ENCODE assay signal across 9 mouse cellular contexts in genomic region chr2:32720681-32721229, GRCm38 (mm10). TPM values are rescaled to one million over a fixed set of nuclear protein-coding genes. Genes with fewer than 3 reads are reported as not detected.
DNase-seq lines count a peak whose midpoint lies in the region; ATAC-seq and TF ChIP-seq lines count a peak whose summit lies in the region.
"Had no signal": no experiment of that assay in that cellular context is flagged by ENCODE, and none has a peak within 500 bp of the region (broad histone marks: within the 10 kb centered on the region; RNA-seq: fewer than 3 reads in every experiment).

TSS of gene Sh2d3c (plus strand) at chr2:32721055.

- no peaks in the 10 kb centered on the region for H3K27me3 ChIP-seq in heart, embryonic 16.5 days (ENCODE audit: control insufficient read depth, insufficient read depth, low read length)

- intact Hi-C loops in gastrocnemius, adult 2 months (cut with DNase I) = no loop called here
- intact Hi-C loops in gastrocnemius, postnatal 36 days (cut with DNase I) = no loop called here

- no peaks in the 10 kb centered on the region for H3K9me3 ChIP-seq in heart, embryonic 16.5 days (replicated peaks; ENCODE audit: control insufficient read depth, low read length)
- H3K9me3 ChIP-seq: G1E had no signal

- DNase-seq in gastrocnemius, adult 2 months = no peak
- no peak for DNase-seq in gastrocnemius, postnatal 36 days
- DNase-seq in layer of hippocampus, adult 9-11 months = peak; percentile 74
- DNase-seq in lung, postnatal 25 days (ENCODE audit: low spot score) = peak; percentile 44
- DNase-seq in spleen, postnatal 4 days (ENCODE audit: low spot score in 2 of 2) = peak; percentile 65 to 78
- no peak for DNase-seq in right cerebral cortex, postnatal 14 days

- H3K4me1 ChIP-seq in brown adipose tissue, adult 24 weeks (ENCODE audit: control insufficient read depth, insufficient read depth, insufficient read length, low read length) = peaks cover 2% of the 10 kb centered on the region; the same call in 1 of the 2 replicates
- H3K4me1 ChIP-seq in heart, embryonic 16.5 days (ENCODE audit: control insufficient read depth, insufficient read depth, low read length) = peaks cover 11% of the 10 kb centered on the region

- 30% methylated on average over 8 of the region's 8 CpGs for WGBS in heart, embryonic 16.5 days

- H3K9ac ChIP-seq in heart, embryonic 16.5 days (ENCODE audit: low read length) = peak within 1 kb of the TSS; percentile 54

- H3K36me3 ChIP-seq in heart, embryonic 16.5 days (ENCODE audit: control insufficient read depth, insufficient read depth) = no peaks in the 10 kb centered on the region
- H3K36me3 ChIP-seq: G1E had no signal

- H3K4me3 ChIP-seq in gastrocnemius, adult 2 months = 0 out of 2 replicates have a peak within 1 kb of the TSS, but pooled peaks have one; percentile 2
- peak within 1 kb of the TSS; percentile 2 for H3K4me3 ChIP-seq in brown adipose tissue, adult 24 weeks (ENCODE audit: insufficient read depth, low read depth, low read length)
- peak within 1 kb of the TSS; percentile 40 for H3K4me3 ChIP-seq in heart, embryonic 16.5 days (ENCODE audit: low read length)

- TF ChIP-seq CTCF in gastrocnemius, adult 2 months (IDR thresholded peaks at IDR 0.05) = no peak

- ATAC-seq in heart, embryonic 16.5 days (replicated peaks; ENCODE audit: extremely low read depth, insufficient read depth, low FRiP score) = peak; percentile 38

- no peak within 1 kb of the TSS for H3K27ac ChIP-seq in gastrocnemius, adult 2 months
- no peak within 1 kb of the TSS for H3K27ac ChIP-seq in brown adipose tissue, adult 24 weeks (replicated peaks; ENCODE audit: low read depth, low read length)
- peak within 1 kb of the TSS; percentile 31 for H3K27ac ChIP-seq in heart, embryonic 16.5 days (ENCODE audit: low read length)

- H3K4me2 ChIP-seq in heart, embryonic 16.5 days (ENCODE audit: low read depth, low read length) = peak within 1 kb of the TSS; percentile 49

RNA-seq across cellular contexts. Expression of gene Sh2d3c, which starts in this region (rescaled TPM):
- 10 to 100 TPM in 1 of 2 experiments, 1 to 10 TPM in 1; 4.4 to 12.0 TPM for total RNA-seq in gastrocnemius, adult 2 months (2021)
- total RNA-seq in gastrocnemius, postnatal 36 days (2021) = 1 to 10 TPM; 6.4 to 7.0 TPM
- polyA plus RNA-seq in brown adipose tissue, adult 24 weeks (2012; ENCODE audit: insufficient read depth, insufficient read length, missing spikeins) = 4.4 and 6.3 TPM in 2 replicates
- polyA plus RNA-seq in heart, embryonic 16.5 days (2015; fragmentation: Nextera tagmentation; extraction: Ambion mirVana) = 32.4 and 33.6 TPM in 2 replicates

Comparison
In these comparisons a context has a peak if more than half of its experiments do, and no peak if none do; other contexts are left out.
1. DNase-seq: peak in layer of hippocampus, adult 9-11 months (single experiment), lung, postnatal 25 days (single experiment) and spleen, postnatal 4 days (2 of 2); none in gastrocnemius, adult 2 months (single experiment), gastrocnemius, postnatal 36 days (0 of 2) and right cerebral cortex, postnatal 14 days (single experiment).
2. Peak in every context shown above with its lines, with median percentiles within 50 percentile points of each other: H3K4me3 ChIP-seq.